Mouse (Mus musculus) gastrocnemius, postnatal 14 days (tissue): ENCODE measurements at regions not wholly inside any gene's neighbourhood (a gene's known extent, or its start where the extent isn't known, plus 50 kb on each side); places are given as distances from the start of the nearest gene placed in this dataset.

Source experiments
- DNase-seq: peaks from one replicate; pipeline ENCODE4 v3.0.0; 2021; ENCODE audit warnings: mixed read lengths
- intact Hi-C: fragments of 180-260 bp; cut with DNase I; formaldehyde crosslinking; loops from one replicate; pipeline ENCODE4 v1.15.1; 2025; ENCODE audit warnings: low total_unique reads

- intact Hi-C loops, result no loop called here
- no peak for DNase-seq
These were observed 61.1 kb upstream of the Cers6 start for GRCm38 (mm10) chr2:68799993-68800740.

GRCm38 (mm10) chr2:68804117-68804516, 57.1 kb upstream of the Cers6 start:
- intact Hi-C loops, result no loop called here
- DNase-seq, result no peak

- intact Hi-C loops, result no loop called here
- peak; percentile 67 for DNase-seq
These were observed 55.4 kb upstream of the Cers6 start for GRCm38 (mm10) chr2:68805866-68806265.

- no peak for DNase-seq
These were observed 54.8 kb upstream of the Cers6 start for GRCm38 (mm10) chr2:68806311-68806895.

More at GRCm38 (mm10) chr2:68806311-68806895, 54.8 kb upstream of the Cers6 start:
- intact Hi-C loops, result no loop called here
